Mouse (Mus musculus): Measurements from ENCODE around the gene Ptafr.

DNA sequence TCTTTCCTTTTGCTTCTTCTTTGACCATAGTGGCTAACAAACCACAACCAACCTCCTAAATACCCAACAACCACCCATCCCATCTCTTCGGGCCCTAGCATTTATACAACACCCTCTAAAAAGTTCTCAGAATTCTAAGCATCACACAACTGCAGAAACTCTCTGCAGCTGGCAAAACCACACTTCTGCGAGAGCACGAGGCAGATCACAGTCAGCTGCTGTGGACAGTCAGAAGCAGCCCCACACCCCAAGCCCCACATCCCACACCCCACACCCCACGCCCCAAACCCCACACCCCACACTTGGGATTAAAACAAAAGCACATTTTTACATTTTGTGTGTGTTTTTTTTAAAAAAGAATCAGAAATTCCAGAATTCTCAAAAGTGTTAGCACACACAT lies 39.6 kb downstream of the Ptafr start:
- TF ChIP-seq CTCF (IDR thresholded peaks at IDR 0.05; ENCODE audit: extremely low read depth, insufficient read length, insufficient replicate concordance, low read depth, low read length) (no peak), POLR2A (IDR thresholded peaks at IDR 0.05; ENCODE audit: low read depth, low read length) (no peak)
